Mouse (Mus musculus) small intestine, adult 2 months (tissue): ENCODE measurements at regions not wholly inside any gene's neighbourhood (a gene's known extent, or its start where the extent isn't known, plus 50 kb on each side); places are given as distances from the start of the nearest gene placed in this dataset.

ENCODE experiments used
- CTCF ChIP-seq: fragments of 200-500 bp; IDR thresholded peaks from 2 replicates; pipeline ENCODE4 v1.5.1; 2012; ENCODE audit warnings: low read depth, mild to moderate bottlenecking, control low read depth, inconsistent platforms, low read length, moderate library complexity, mixed read lengths; ENCODE audit not compliant: insufficient replicate concordance, insufficient read length; ENCODE audit errors: extremely low read depth
- POLR2A ChIP-seq: fragments of 200-500 bp; IDR thresholded peaks from 2 replicates; pipeline ENCODE4 v1.6.1; 2012; ENCODE audit warnings: low read depth, mild to moderate bottlenecking, control low read depth, inconsistent platforms, low read length, moderate library complexity

- no peak for TF ChIP-seq CTCF
- TF ChIP-seq POLR2A: no peak
These were observed 75.5 kb upstream of the Acpp start for GRCm38 (mm10) chr9:104413021-104413420.
